ENCODE assay signal across 9 mouse cellular contexts in the genomic region with DNA sequence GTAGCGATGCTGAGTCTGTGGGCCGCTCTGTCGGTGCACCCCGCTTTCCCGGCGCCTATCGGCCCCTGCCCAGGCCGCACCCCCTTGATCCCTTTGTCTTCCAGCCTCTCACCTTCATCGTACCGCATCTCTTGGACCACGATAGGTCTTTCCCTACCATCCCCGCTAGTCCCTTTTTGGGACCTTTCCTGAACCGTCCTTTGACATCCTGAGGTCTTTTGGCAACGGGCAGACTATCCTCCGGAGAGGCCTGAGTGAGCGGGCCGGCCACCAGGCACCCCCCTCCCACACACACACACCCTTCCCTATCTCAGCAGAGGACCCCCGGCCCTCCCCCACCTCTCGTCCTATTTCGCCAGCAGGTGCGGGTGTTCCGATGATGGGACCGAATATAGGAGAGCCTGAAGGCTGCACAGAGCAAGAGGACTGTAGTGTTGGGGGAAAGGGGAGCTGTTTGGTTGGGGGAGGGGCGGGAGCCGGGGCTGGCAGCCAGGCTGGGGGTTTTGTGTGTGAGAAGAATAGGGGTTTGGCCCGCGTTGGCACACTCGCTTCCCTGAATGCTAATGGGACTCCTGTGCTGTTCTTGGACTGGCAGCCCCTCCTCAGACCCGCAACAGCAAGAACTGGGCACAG. TPM values are rescaled to one million over a fixed set of nuclear protein-coding genes. Genes with fewer than 3 reads are reported as not detected.
A peak's percentile ranks its signal among the peaks of the same experiment; 100 is the strongest.
DNase-seq lines count a peak whose midpoint lies in the region; ATAC-seq and TF ChIP-seq lines count a peak whose summit lies in the region.
"Had no signal": no experiment of that assay in that cellular context is flagged by ENCODE, and none has a peak within 500 bp of the region (broad histone marks: within the 10 kb centered on the region; RNA-seq: fewer than 3 reads in every experiment).

A gene (minus strand): TSS at position 419 of the 633 bp plus-strand sequence.

- peak within 1 kb of the TSS; percentile 91 for H3K4me2 ChIP-seq in heart, embryonic 14.5 days (ENCODE audit: low read length)
- peak within 1 kb of the TSS; percentile 69 for H3K4me2 ChIP-seq in CH12.LX (ENCODE audit: insufficient read depth, low read depth, poor library complexity, severe bottlenecking)
- peak within 1 kb of the TSS; percentile 98 for H3K4me2 ChIP-seq in embryonic facial prominence, embryonic 11.5 days (ENCODE audit: low read depth, low read length)
- H3K4me2 ChIP-seq in intestine, postnatal 0 days (replicated peaks; ENCODE audit: low read depth) = peak within 1 kb of the TSS; percentile 77
- peak within 1 kb of the TSS; percentile 97 for H3K4me2 ChIP-seq in neural tube, embryonic 15.5 days

- TF ChIP-seq CTCF in CH12.LX (conservative IDR thresholded peaks at IDR 0.05 in 1 of 2, IDR thresholded peaks at IDR 0.05 in 1 of 2; ENCODE audit: low read depth in 2 of 2, low read length in 2 of 2) = no peak
- no peak for TF ChIP-seq CTCF in intestine, postnatal 0 days (IDR thresholded peaks at IDR 0.05; ENCODE audit: low read depth)

- WGBS in heart, embryonic 14.5 days = 2% methylated on average over 29 of the region's 29 CpGs
- under 1% methylated on average over 29 of the region's 29 CpGs for WGBS in embryonic facial prominence, embryonic 11.5 days
- WGBS in intestine, postnatal 0 days = 12% methylated on average over 29 of the region's 29 CpGs
- WGBS in neural tube, embryonic 15.5 days = 1% methylated on average over 29 of the region's 29 CpGs

- H3K4me3 ChIP-seq in heart, embryonic 14.5 days (ENCODE audit: control insufficient read depth in 1 of 2, insufficient read depth in 1 of 2, low read depth in 1 of 2, low read length in 2 of 2) = peak within 1 kb of the TSS; percentile 40 to 49
- H3K4me3 ChIP-seq in CH12.LX (replicated peaks in 1 of 3; ENCODE audit: low read depth in 2 of 3, low read length in 2 of 3, poor library complexity in 1 of 3) = peak within 1 kb of the TSS in 1 of 3 experiments; percentile 50
- H3K4me3 ChIP-seq in embryonic facial prominence, embryonic 11.5 days (ENCODE audit: low read depth, low read length) = peak within 1 kb of the TSS; percentile 50
- peak within 1 kb of the TSS; percentile 46 for H3K4me3 ChIP-seq in intestine, postnatal 0 days (ENCODE audit: low read depth, low read length)
- H3K4me3 ChIP-seq in neural tube, embryonic 15.5 days (replicated peaks) = peak within 1 kb of the TSS; percentile 57

- TF ChIP-seq RAD21 in CH12.LX (IDR thresholded peaks at IDR 0.05; ENCODE audit: low read depth, low read length) = no peak

- H3K9me3 ChIP-seq in heart, embryonic 14.5 days (ENCODE audit: control insufficient read depth, low read length) = no peaks in the 10 kb centered on the region
- peaks cover 12% of the 10 kb centered on the region for H3K9me3 ChIP-seq in CH12.LX (replicated peaks; ENCODE audit: low read length)
- no peaks in the 10 kb centered on the region for H3K9me3 ChIP-seq in embryonic facial prominence, embryonic 11.5 days (replicated peaks; ENCODE audit: control insufficient read depth, low read length)
- no peaks in the 10 kb centered on the region for H3K9me3 ChIP-seq in intestine, postnatal 0 days (ENCODE audit: control insufficient read depth)
- no peaks in the 10 kb centered on the region for H3K9me3 ChIP-seq in neural tube, embryonic 15.5 days (replicated peaks)

- DNase-seq in heart, postnatal 14 days = no peak
- DNase-seq in CH12.LX (ENCODE audit: extremely low read depth) = no peak
- DNase-seq in embryonic facial prominence, embryonic 11.5 days (ENCODE audit: low spot score) = no peak
- no peak for DNase-seq in adrenal gland, adult 18-20 months (ENCODE audit: low spot score in 2 of 2)
- no peak for DNase-seq in kidney, adult 11 months

- H3K27ac ChIP-seq in heart, embryonic 14.5 days (replicated peaks in 1 of 2; ENCODE audit: control insufficient read depth in 1 of 2, insufficient read depth in 1 of 2, low read depth in 2 of 2, low read length in 2 of 2) = no peak within 1 kb of the TSS
- no peak within 1 kb of the TSS for H3K27ac ChIP-seq in CH12.LX (ENCODE audit: insufficient read depth, low read depth)
- no peak within 1 kb of the TSS for H3K27ac ChIP-seq in embryonic facial prominence, embryonic 11.5 days (replicated peaks; ENCODE audit: low read depth, low read length)
- no peak within 1 kb of the TSS for H3K27ac ChIP-seq in intestine, postnatal 0 days (ENCODE audit: low read depth, low read length)
- peak within 1 kb of the TSS; percentile 81 for H3K27ac ChIP-seq in neural tube, embryonic 15.5 days (replicated peaks)

- TF ChIP-seq EP300 in CH12.LX (IDR thresholded peaks at IDR 0.05; ENCODE audit: low read length) = no peak

- intact Hi-C loops in heart, postnatal 14 days (cut with DNase I) = loop anchor here (10.0 kb wide), 1 partner anchor 711 kb away; no protein-coding TSS in a partner anchor

- H3K36me3 ChIP-seq in heart, embryonic 14.5 days (ENCODE audit: control insufficient read depth, insufficient read depth, low read length) = no peaks in the 10 kb centered on the region
- no peaks in the 10 kb centered on the region for H3K36me3 ChIP-seq in CH12.LX (replicated peaks in 1 of 2; ENCODE audit: control insufficient read depth in 1 of 2, insufficient read depth in 1 of 2, low read length in 1 of 2)
- no peaks in the 10 kb centered on the region for H3K36me3 ChIP-seq in embryonic facial prominence, embryonic 11.5 days (replicated peaks; ENCODE audit: control insufficient read depth, insufficient read depth, low read depth, low read length)
- H3K36me3 ChIP-seq in intestine, postnatal 0 days (ENCODE audit: control insufficient read depth, insufficient read depth) = no peaks in the 10 kb centered on the region
- no peaks in the 10 kb centered on the region for H3K36me3 ChIP-seq in neural tube, embryonic 15.5 days

- no peak for TF ChIP-seq POLR2A in CH12.LX (IDR thresholded peaks at IDR 0.05; ENCODE audit: low read depth, low read length)

- no peak for ATAC-seq in heart, embryonic 14.5 days (ENCODE audit: insufficient number of reproducible peaks, insufficient read depth, low FRiP score, low read depth)
- ATAC-seq in embryonic facial prominence, embryonic 11.5 days (replicated peaks; ENCODE audit: insufficient number of reproducible peaks, low FRiP score, low TSS enrichment, low read depth) = no peak
- no peak for ATAC-seq in intestine, postnatal 0 days
- ATAC-seq in neural tube, embryonic 15.5 days (ENCODE audit: low FRiP score) = peak; percentile 40

- H3K9ac ChIP-seq in heart, embryonic 14.5 days (ENCODE audit: low read length) = peak within 1 kb of the TSS; percentile 38; the same call in 1 of the 2 replicates
- H3K9ac ChIP-seq in CH12.LX (ENCODE audit: insufficient read depth, low read depth) = no peak within 1 kb of the TSS
- H3K9ac ChIP-seq in embryonic facial prominence, embryonic 11.5 days (replicated peaks; ENCODE audit: low read length) = peak within 1 kb of the TSS; percentile 48
- 0 out of 2 replicates have a peak within 1 kb of the TSS, but pooled peaks have one; percentile 26 for H3K9ac ChIP-seq in intestine, postnatal 0 days (ENCODE audit: low read depth, low read length)
- H3K9ac ChIP-seq in neural tube, embryonic 15.5 days (replicated peaks) = peak within 1 kb of the TSS; percentile 61

- H3K79me2 ChIP-seq in CH12.LX (replicated peaks; ENCODE audit: control insufficient read depth, extremely low read depth, insufficient read depth, poor library complexity, severe bottlenecking) = no peaks in the 10 kb centered on the region

- H3K4me1 ChIP-seq in heart, embryonic 14.5 days (ENCODE audit: control insufficient read depth in 2 of 2, insufficient read depth in 2 of 2, low read length in 2 of 2) = peaks cover 9 to 22% of the 10 kb centered on the region in 2 experiments
- H3K4me1 ChIP-seq in CH12.LX (ENCODE audit: control insufficient read depth in 1 of 2, insufficient read depth in 2 of 2) = peaks cover under 1 to 4% of the 10 kb centered on the region in 2 experiments; a peak in 2 of 4 replicates
- peaks cover 25% of the 10 kb centered on the region for H3K4me1 ChIP-seq in embryonic facial prominence, embryonic 11.5 days (ENCODE audit: control insufficient read depth, insufficient read depth, low read length)
- no peaks in the 10 kb centered on the region; the same call in 1 of the 2 replicates for H3K4me1 ChIP-seq in intestine, postnatal 0 days (replicated peaks; ENCODE audit: control insufficient read depth, insufficient read depth, low read length)
- H3K4me1 ChIP-seq in neural tube, embryonic 15.5 days = peaks cover 56% of the 10 kb centered on the region

- dilution Hi-C loops in CH12.LX (cut with MboI; ENCODE audit: extremely low pct_ligation_motif_present, extremely low pct_unique_long_range_greater_than_20kb, low sequenced_read_pairs) = no loop called here

- peaks cover 77% of the 10 kb centered on the region for H3K27me3 ChIP-seq in heart, embryonic 14.5 days (ENCODE audit: control insufficient read depth, insufficient read depth, low read length)
- peaks cover 4% of the 10 kb centered on the region for H3K27me3 ChIP-seq in CH12.LX (replicated peaks)
- H3K27me3 ChIP-seq in embryonic facial prominence, embryonic 11.5 days (ENCODE audit: control insufficient read depth, insufficient read depth, low read length) = peaks cover 34% of the 10 kb centered on the region
- H3K27me3 ChIP-seq in intestine, postnatal 0 days (replicated peaks; ENCODE audit: control insufficient read depth, insufficient read depth, low read length) = peaks cover 39% of the 10 kb centered on the region
- H3K27me3 ChIP-seq in neural tube, embryonic 15.5 days (replicated peaks) = no peaks in the 10 kb centered on the region

- in situ Hi-C loops in CH12.LX (cut with MboI; ENCODE audit: low pct_ligation_motif_present, low pct_unique_long_range_greater_than_20kb, low sequenced_read_pairs) = no loop called here

TF ChIP-seq in CH12.LX, 34 proteins besides CTCF, POLR2A, EP300 and RAD21:
- TF ChIP-seq MEF2A (IDR thresholded peaks at IDR 0.05; ENCODE audit: borderline replicate concordance, low read depth, low read length) (no peak), CHD1 (IDR thresholded peaks at IDR 0.05; ENCODE audit: low read depth, low read length) (no peak)

RNA-seq across cellular contexts. Expression of the gene that starts here (rescaled TPM):
- polyA plus RNA-seq in heart, embryonic 14.5 days (2014; fragmentation: Nextera tagmentation; extraction: Ambion mirVana) = not detected in 2 replicates
- not detected for total RNA-seq in heart, postnatal 14 days (2021)
- total RNA-seq in CH12.LX (2012; rRNA removed) (not detected in 2 replicates), CH12.LX (2014; rRNA removed) (not detected in 2 replicates)
- not detected in 2 replicates for polyA plus RNA-seq in CH12.LX (2012; ENCODE audit: insufficient read length, low read depth)
- polyA plus RNA-seq in embryonic facial prominence, embryonic 11.5 days (2014; fragmentation: Nextera tagmentation; extraction: Ambion mirVana) = 0.62 and 0.85 TPM in 2 replicates
- polyA plus RNA-seq in intestine, postnatal 0 days (2015; fragmentation: Nextera tagmentation; extraction: Ambion mirVana) = not detected in 2 replicates
- polyA plus RNA-seq in neural tube, embryonic 15.5 days (2015; fragmentation: Nextera tagmentation; extraction: Ambion mirVana) = 1.8 and 3.1 TPM in 2 replicates
- not detected for total RNA-seq in adrenal gland, adult 18-20 months (2021)
- total RNA-seq: hematopoietic stem cell, adult 5-6 weeks had no signal
